Mouse (Mus musculus): ENCODE results near the gene Pla2g16.
A peak's percentile ranks its signal among the peaks of the same experiment; 100 is the strongest.

Gene Pla2g16

DNA sequence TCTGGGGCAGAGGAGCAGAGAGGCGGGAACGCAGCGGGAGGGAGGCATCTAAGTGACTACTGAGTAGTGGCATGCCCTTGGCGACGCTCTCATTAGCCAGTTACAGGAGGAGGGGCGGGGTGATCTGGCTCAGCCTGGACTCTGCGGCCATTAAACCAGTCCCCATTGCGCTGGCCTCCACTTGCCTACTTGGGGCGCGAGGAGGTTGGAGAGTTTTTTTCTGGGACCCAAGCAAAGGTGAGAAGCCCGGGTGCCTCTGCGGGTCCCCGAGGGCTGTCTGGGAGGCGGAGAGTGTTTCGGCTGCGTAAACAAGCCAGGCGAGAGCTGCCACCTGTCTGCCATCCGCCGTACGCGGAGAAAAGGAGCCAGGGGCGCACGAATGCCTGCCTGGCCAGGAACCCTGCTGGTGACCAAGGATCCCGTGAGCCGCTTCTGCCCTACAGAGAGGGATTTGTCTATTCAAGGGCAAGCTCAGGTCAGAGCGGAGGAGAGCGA lies at the start of gene Pla2g16:
Pla2g16 (plus strand) TSS at position 132 of the 495 bp plus-strand sequence.
- DNase-seq (ENCODE audit: extremely low spot score, low spot score) = peak; percentile 54

DNA sequence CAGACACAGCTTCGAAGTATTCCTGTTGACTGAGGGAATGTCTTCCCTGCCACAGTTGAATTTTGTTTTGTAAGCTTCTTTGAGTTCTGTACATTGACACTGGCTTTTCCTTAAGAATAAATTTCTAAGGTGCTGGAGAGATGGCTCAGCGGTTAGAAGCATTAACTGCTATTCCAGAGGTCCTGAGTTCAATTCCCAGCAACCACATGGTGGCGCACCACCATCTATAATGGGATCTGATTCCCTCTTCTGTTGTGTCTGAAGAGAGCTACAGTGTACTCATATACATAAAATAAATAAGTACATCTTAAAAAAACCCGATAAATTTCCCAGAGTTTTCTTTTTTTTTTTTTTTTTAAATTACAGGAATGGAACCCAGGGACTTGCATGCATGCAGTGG lies 49.2 kb upstream of the Pla2g16 start:
- DNase-seq (ENCODE audit: extremely low spot score, low spot score) = no peak

DNA sequence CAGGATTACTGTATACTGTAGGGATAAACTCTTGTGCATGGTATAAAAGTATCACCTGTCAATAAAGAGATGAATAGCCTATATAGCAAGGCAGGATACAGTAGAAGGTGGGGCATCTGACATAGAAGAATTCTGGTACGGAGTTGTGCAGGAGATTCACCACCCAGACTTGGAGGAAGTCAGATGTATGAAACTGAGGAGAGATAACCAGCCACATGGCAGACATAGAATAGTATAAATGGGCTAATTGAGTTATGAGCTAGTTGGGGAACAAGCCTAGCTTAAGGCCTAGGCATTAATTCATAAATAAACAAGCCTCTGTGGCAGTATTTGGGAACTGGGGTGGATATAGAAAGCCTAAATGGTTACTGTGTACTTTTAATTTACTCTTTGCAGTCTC lies 40.8 kb upstream of the Pla2g16 start:
- no peak for DNase-seq (ENCODE audit: extremely low spot score, low spot score)

DNA sequence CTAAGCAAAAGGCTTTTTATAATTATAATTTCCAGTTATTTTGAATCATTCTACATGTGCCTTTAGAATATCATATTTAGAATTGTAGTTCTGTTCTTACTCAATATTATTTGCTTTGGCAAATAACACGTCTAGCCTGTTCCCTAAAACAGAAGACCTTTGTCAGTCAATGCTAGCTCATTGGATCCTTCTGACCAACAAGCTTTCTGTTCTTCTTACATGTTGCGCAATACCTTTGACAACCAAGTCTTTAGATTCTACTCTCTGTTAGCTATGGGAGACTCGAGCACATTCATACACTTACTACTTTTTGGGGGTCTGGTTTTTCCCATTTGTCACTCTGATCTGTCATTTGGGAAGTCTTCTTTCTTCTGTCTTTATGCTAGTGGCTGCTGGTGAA lies 35.6 kb upstream of the Pla2g16 start:
- DNase-seq (ENCODE audit: extremely low spot score, low spot score) = no peak

DNA sequence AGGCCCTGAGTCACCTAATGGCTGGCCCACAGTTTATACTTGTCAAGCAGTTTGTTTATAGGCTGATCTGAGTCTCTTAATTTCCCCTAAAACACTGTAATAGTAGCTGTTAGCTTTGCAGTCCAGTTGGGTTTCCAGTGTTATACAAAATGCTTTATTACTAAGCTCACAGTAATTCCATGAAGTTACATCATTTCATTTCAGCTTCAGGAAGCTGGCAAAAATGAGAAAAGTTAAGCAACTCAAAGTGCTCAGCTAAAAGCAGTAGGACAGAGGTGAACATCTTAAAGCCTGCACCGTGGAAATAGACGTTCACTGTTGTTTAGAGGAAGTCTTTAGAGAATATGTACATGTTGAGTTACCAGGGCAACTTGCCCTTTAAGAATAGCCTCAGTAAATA lies 34.4 kb upstream of the Pla2g16 start:
- DNase-seq (ENCODE audit: extremely low spot score, low spot score) = no peak

DNA sequence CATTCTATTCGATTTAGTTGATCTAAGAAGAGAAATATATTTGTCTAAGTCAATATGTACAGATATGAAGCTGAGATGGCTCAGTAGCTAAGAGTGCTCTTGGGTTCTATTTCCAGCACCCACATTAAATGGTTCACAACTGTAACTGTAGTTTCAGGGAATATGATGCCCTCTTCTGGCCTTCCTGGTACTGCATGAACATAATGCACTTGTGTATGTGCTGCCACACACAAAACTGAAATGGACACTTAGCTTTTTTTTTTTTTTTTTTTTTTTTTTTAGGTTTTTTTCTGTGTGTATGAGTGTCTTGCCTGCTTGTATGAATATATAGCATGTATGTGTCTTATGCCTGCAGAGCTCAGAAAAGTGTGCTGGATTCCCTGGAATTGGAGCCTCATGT lies 34.0 kb upstream of the Pla2g16 start:
- DNase-seq (ENCODE audit: extremely low spot score, low spot score) = no peak

DNA sequence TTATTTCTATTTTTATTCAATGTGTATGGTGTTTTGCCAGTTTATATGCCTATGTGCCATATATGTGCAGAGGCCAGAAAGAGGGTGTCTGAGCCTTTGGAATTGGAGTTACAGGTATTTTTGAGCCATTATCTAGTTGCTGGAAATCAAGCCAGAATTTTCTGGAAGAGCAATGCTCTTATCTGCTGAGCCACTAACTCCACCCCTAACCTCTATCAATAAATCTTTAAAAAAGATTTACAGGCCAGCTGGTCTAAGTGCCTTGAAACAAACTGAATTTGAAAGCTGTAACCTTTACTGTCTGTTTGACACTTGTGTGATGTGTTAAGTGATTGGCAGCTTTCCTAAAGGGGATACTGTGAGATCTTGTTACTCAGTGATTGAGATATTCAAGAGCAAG lies 33.5 kb upstream of the Pla2g16 start:
- DNase-seq (ENCODE audit: extremely low spot score, low spot score) = no peak

DNA sequence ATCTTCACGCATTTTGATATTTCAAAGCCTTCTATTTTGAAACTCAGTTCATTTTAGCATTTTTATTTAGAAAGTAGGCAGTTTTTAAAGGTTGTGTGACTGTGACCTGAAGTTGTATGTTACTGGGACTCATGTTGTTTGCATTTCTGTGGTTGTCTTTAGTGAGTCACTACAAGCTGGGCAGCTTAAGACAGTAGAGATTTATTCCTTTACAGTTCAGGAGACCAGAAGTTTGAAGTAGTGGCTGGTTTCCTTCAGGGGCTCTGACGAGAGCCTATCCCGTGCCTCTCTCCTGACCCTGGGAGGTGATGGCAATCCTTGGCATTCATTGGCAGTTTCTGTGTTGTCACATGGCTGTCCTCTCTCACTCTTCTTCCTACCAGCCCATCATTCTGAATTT lies 32.4 kb upstream of the Pla2g16 start:
- DNase-seq (ENCODE audit: extremely low spot score, low spot score) = no peak

DNA sequence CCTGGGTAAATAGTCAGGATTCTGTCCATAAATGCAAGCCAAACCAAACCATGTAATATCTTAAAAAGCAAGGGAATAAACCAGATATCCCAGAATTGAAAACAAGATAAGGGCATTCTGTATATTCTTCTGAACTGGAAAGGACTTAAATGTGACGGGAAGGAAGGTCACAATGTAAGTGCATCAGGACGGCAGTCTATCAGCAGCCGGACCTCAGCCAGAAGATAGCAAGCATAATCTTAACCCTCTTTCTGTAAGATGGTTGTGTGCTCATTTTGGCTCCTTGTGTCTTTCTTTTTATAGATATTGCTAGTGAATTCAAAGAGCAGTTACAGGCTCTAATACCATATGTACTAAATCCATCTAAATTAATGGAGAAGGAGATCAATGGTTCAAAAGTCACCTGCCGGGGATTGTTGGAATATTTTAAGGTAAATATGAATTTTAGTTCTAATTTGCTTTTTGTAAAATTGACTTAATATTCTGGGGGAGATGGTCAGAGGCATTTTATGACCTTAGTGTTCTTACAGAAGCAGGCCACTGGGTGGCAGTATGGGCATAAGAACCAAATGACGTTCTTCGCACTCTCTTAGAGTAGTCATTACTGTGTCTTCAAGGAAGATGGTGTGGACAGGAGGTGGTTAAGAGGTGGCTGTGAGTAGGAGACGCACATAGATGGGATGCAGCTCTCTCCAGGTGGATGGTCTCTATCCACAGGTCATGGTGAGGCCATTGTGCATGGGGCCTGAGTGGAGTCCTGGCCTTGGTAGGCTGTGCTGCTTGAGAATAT lies 28.4 kb upstream of the Pla2g16 start:
- peak; percentile 40 for DNase-seq (ENCODE audit: extremely low spot score, low spot score)

DNA sequence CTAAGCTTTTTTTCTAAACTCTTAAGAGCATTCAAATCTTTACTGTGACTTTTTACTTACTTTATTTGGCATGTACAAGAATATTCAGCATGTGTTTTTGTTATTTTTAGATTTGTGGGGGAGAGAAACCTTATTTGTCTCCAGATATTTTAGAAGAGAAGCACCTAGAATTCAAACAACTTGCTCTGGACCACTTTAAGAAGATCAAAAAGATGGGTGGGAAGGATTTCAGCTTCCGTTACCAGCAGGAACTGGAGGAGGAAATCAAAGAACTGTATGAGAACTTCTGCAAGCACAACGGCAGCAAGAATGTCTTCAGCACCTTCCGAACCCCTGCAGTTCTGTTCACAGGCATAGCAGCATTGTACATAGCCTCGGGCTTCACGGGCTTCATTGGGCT lies 25.4 kb upstream of the Pla2g16 start:
- no peak for DNase-seq (ENCODE audit: extremely low spot score, low spot score)

DNA sequence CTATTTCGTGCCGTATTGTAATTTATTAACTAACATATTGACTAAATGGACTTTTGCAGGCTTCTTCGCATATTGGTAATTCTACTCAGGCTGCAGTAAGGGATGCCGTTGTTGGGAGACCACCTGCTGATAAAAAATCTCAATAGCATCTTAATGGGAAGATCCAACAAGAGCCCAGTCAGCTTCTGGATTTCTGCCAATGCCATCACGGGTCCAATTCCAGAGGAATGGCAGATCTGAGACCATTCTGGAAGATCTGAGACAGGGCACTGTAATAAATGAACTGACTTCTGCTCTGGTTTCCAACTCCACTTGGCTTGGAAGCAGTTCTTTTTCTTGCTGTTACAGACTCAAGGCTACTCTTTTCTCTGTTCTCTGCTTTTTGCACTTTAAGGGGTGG lies 23.4 kb upstream of the Pla2g16 start:
- no peak for DNase-seq (ENCODE audit: extremely low spot score, low spot score)

DNA sequence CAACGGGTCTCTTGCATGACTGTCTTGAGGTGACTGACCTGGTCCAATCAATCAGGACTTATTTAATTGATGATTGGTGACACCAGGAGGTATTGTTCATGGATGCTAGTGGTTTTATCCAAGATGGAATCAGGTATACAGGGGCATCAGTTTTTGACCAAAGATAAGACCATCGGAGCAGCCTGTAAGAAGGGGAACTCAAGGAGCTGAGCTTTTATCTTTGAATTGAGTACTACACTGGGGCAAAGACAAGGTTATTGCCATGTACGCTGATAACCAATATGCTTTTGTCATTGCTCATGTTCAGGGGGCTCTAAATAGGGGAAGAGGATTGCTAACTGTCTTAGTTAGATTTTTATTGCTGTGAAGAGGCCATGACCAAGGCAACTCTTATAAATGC lies 8.3 kb upstream of the Pla2g16 start:
- DNase-seq (ENCODE audit: extremely low spot score, low spot score) = no peak

DNA sequence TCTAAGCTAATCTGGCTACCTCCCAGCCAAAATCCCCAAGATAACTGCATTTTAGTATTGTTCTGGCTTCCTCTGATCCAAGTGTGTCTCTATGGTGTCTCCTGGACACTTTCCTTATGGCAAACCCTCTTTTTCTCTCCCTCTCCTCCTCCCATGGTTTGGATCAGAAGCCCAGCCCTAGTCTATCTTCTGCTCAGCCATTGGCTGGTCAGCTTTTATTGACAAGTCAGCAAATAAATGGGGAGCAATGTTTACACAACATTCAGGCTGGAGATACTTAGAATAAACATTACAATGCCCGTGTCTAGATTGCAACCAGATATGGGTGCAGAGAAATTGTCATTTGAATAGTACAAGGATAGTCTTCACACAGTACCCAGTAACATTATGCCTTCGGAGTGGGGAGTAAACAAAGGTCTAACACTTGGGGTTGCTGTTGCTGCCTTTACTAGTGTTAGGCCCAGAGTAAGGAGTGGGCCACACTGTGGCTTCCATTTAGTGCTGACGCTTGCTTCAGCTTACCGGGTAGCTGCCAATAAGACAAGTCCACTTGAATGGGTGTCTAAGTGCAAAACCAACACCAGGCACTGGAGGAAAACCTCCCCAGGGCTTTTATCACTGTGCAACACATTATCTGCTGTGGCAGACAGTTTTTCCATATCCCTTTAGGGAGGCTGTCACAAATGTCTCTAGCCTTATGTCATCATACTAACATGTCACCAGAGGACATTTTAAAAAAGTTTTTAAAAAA lies 5.5 kb upstream of the Pla2g16 start:
- no peak for DNase-seq (ENCODE audit: extremely low spot score, low spot score)

DNA sequence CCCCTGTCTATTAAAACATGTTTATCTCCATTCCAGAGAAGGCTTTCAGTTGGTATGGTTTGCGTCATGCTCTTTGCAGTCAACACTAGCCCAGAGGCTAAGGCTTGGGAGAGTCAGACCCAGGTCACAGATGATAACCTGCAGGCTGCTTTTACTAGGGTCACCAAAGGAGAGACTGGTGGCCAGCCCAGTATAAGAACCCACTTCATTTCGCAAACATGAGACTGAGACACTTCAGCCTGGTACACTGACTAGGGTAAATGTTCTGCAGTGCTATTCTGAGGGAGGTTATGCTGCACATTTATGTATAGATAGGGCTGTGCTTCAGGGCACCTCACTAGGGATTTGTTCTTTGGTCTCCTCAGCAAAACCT lies 5.0 kb upstream of the Pla2g16 start:
- no peak for DNase-seq (ENCODE audit: extremely low spot score, low spot score)

DNA sequence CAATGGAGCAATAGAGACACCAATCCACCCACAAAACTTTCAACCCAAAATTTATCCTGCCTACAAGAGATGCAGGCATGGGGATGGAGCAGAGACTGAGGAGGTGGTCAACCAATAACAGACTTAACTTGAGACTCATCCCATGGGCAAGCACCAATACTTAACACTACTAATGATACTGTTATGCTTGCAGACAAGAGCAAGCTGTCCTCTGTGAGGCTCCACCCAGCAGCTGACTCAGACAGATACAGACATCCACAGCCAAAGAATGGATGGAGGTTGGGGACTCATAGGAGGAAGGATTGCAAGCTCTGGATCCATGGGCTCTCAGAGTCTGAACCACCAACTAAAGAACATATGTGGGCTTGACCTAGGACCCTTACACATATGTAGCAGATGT lies 3.8 kb upstream of the Pla2g16 start:
- no peak for DNase-seq (ENCODE audit: extremely low spot score, low spot score)

DNA sequence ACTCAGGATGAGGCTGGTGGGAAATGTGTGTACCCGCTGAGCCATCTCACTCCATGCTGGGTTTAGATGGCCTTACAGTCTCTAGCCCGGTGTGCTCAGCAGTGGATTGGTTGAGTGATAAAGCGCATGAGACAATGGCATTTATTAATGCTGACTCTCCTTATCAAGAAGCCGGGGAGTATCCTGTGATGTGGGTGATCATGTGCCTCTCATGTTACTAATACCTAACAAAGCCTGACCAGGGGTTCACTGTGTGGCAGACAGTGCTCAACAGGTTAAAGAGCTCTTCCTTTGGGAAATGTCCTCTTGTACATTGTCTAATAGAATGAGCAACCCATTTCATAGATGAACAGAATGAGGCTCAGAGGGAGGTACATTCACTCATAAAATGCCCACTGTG lies 2.4 kb upstream of the Pla2g16 start:
- DNase-seq (ENCODE audit: extremely low spot score, low spot score) = no peak

DNA sequence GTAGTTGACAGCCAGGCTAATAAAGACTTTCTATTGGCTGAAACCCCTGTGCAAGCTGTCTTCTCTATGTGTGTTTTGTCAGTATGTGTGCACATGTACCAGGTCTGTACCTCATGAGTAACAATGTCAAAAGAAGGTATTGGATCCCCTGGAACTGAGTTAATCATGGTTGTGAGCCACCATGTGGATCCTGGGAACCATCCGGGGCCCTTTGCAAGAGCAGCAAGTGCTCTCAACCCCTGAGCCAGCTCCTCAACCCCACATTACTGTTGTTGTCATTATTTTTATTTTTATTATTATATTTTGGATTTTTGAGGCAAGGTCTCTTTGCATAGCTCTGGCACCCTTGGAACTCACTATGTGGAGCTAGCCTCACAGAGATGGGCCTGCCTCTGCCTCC lies 618 bp upstream of the Pla2g16 start:
- no peak for DNase-seq (ENCODE audit: extremely low spot score, low spot score)

DNA sequence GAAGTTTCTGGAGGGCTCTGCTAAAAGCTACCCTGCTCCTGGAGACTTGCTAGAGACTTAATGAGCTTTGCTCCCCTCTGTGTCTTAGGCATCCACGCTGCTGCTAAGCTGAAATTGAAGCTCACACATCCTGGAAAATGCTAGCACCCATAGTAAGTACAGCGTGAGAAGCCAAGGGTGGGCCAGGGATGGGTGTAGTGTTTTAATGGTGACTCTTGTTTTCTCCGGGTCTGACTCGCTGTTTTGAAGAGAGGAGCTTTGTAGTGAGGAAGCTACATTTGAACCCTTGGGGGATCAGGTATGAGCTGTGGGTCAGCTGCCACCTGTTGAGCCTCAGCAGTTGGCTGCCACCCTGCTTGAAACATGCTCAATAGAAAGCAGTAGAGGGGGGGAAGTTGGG lies 585 bp downstream of the Pla2g16 start:
- no peak for DNase-seq (ENCODE audit: extremely low spot score, low spot score)

DNA sequence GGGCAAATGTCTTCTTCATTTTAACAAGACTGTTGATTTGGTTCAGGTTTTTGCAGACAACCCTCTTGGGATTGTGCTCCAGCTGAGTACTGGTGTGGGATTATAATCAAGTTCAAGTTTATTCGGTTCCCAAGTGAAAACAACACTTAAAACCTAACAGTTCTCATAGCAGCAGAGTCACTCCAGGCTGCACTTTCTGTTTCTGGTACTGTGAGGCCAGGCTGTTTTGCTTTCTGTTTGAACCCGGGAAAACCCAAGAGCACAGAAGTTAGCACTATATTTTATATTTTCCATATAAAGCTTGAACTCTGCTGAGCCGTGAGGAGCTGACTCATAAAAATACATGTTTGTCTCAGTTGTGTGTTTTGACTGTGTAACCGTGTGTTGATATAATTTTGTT lies 1.4 kb downstream of the Pla2g16 start:
- DNase-seq (ENCODE audit: extremely low spot score, low spot score) = no peak

DNA sequence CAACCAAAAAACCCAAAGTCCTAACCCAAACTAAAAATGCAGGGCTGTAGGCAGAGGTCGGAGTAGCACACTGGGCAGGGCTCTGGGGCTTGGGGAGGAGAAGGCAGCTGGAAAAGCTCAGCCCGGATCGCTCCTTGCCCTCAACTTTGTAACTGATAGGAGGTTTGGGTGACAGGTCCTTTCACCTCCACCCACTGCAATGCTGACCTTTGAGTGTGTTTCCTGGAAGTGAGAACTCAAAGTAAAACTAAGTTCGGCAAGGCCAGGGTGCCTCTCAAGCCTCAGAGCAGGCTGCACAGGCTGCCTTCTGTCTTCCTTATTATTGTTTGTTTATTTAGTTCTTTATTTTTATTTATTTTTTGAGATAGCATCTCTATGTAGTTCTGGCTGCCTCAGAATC lies 2.7 kb downstream of the Pla2g16 start:
- no peak for DNase-seq (ENCODE audit: extremely low spot score, low spot score)

DNA sequence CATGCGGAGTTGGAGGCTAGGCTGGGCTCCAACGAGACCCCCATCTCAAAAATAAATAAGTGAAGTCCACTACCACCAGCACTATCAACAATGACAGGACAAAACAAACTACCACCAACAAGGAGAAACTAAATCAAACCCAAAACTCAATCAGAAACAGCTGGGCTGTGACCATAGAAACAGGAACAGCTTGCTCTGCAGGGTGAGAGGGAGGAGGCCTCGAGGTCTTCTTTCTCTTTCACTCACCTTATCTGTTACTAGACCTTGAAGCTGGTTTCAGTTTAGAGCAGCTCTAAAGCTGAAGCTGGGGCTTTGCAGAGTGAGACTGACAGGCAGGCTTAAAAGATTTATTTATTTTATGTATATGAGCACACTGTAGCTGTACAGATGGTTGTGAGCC lies 4.2 kb downstream of the Pla2g16 start:
- DNase-seq (ENCODE audit: extremely low spot score, low spot score) = no peak

DNA sequence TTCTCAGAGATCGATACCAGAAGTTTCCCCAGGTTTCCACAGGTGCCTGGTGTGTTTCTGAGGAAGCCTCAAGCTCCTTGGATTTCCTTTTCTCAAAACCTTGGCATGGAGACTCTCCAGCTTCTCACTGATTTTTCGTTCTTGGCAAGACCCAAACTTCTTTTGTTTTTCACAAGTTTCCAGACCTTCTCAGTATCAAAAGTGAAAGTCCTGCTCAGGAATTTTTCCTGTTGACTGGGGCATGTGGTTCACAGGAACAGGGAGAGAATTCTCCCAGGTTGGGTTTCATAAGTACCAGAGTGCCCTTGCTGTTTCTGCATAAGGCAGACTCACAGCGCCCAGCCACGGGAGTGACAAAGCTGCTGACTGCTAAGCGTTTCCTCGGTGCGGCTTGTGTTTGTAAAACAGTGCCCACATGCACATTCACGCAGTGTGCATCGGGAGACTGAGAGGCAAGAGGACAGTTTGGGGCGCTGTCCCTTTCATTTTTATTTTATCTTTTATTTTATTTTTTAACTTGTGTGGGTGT lies 5.4 kb downstream of the Pla2g16 start:
- DNase-seq (ENCODE audit: extremely low spot score, low spot score) = no peak

DNA sequence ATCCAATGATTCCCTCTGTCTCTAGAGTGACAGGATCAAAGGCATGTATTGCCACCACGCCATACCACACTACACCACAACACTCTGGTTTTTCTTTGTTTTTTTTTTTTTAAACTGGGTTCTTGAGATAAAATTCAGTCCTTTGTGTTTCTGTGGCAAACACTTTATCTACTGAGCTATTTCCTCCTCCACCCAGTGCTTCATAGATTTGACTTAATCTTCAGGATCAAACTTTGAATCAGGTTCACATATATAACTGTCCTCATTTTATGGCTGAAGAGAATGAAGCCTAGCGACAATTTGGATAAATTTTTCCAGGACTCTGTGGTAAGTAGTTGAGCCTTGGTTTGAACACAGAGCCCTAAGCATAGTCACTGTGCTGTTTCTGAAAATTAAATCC lies 6.4 kb downstream of the Pla2g16 start:
- no peak for DNase-seq (ENCODE audit: extremely low spot score, low spot score)
